Mouse (Mus musculus): ENCODE measurements around the gene Naaa.

The Naaa gene

DNA sequence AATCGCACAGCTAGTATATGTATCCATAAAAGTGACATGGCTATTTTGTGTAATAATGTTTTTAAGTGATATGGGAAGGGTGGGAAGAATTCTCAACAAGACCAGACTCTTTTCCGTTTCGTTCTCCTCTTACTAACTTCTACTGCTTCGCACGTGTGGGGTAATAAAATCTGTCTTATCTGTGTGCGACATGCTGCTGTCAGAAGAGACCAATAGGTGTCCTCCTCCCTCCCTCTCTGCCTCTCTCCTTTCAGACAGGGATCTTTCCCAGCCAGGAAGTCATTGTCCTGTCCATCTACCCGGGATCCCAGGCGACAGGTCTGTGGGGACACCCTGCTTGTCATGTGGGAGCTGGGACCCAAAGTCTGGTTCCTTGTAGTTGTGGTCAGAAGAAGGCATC, 67.8 kb downstream of the Naaa start:
- DNase-seq (ENCODE audit: low spot score): no peak
